Mouse (Mus musculus) brain, embryonic 14.5 days (tissue): ENCODE results near the gene Ets2.

ENCODE experiments used
- CTCF ChIP-seq: fragments of 200-500 bp; IDR thresholded peaks from 2 replicates; pipeline ENCODE4 v1.5.1; 2012; ENCODE audit warnings: inconsistent platforms, mild to moderate bottlenecking, moderate library complexity, borderline replicate concordance; ENCODE audit not compliant: insufficient read depth, insufficient read length; ENCODE audit errors: extremely low read depth
- POLR2A ChIP-seq: fragments of 200-500 bp; IDR thresholded peaks from 2 replicates; pipeline ENCODE4 v1.6.1; 2012; ENCODE audit warnings: mild to moderate bottlenecking, inconsistent platforms, borderline replicate concordance; ENCODE audit not compliant: poor library complexity, insufficient read depth, insufficient read length, severe bottlenecking; ENCODE audit errors: extremely low read depth

DNA sequence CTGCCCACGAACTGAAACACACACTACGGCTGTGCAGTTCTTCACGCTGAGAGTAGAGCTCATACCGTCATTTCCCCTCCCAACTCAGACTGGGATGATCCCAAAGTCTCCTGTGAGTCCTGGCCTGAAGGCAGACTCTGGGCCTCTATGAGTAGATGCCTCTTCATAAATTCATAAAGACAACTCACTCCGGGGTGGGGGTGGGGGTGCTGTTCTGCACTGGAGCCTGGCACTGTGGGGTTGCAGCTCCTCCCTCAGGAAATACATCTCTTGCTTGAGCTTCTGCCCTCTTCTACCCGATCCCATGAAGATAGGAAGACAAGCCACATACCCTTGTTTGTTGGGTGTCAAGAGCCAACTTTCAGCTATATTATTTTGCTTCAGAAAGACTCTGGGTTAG is 59.9 kb downstream of the Ets2 start:
- TF ChIP-seq CTCF = no peak
- no peak for TF ChIP-seq POLR2A
